ENCODE assay signal across 12 mouse cellular contexts in genomic region chr11:108621434-108621901, GRCm38 (mm10).
DNase-seq lines count a peak whose midpoint lies in the region; ATAC-seq lines count a peak whose summit lies in the region.
"Had no signal": no experiment of that assay in that cellular context is flagged by ENCODE, and none has a peak within 500 bp of the region (broad histone marks: within the 10 kb centered on the region; RNA-seq: fewer than 3 reads in every experiment).

No protein-coding gene starts in this region.

- H3K4me2 ChIP-seq in embryonic facial prominence, embryonic 14.5 days (ENCODE audit: low read depth, low read length), result no peak overlapping the region
- no peak overlapping the region for H3K4me2 ChIP-seq in hindbrain, embryonic 16.5 days (ENCODE audit: low read length)
- H3K4me2 ChIP-seq in midbrain, embryonic 13.5 days (replicated peaks), result peak overlapping the region; percentile 38
- H3K4me2 ChIP-seq: kidney, embryonic 15.5 days had no signal

- no peak overlapping the region for H3K9ac ChIP-seq in embryonic facial prominence, embryonic 14.5 days (ENCODE audit: low read depth, low read length)
- H3K9ac ChIP-seq in hindbrain, embryonic 16.5 days (ENCODE audit: low read depth, low read length), result no peak overlapping the region
- H3K9ac ChIP-seq in midbrain, embryonic 13.5 days (replicated peaks), result 0 out of 2 replicates have a peak overlapping the region, but pooled peaks have one; percentile 32
- H3K9ac ChIP-seq: kidney, embryonic 15.5 days had no signal

- no peak overlapping the region for H3K27ac ChIP-seq in embryonic facial prominence, embryonic 14.5 days (replicated peaks; ENCODE audit: low read depth, low read length)
- no peak overlapping the region for H3K27ac ChIP-seq in hindbrain, embryonic 16.5 days (ENCODE audit: low read depth, low read length)
- H3K27ac ChIP-seq in midbrain, embryonic 13.5 days, result peak overlapping the region; percentile 75
- H3K27ac ChIP-seq: kidney, embryonic 15.5 days had no signal

- H3K36me3 ChIP-seq in embryonic facial prominence, embryonic 14.5 days (ENCODE audit: control insufficient read depth, insufficient read depth, low read length), result no peaks in the 10 kb centered on the region
- H3K36me3 ChIP-seq in hindbrain, embryonic 16.5 days (ENCODE audit: control insufficient read depth, insufficient read depth, low read length), result no peaks in the 10 kb centered on the region
- 0 out of 2 replicates have a peak, but pooled peaks cover 2% of the 10 kb centered on the region for H3K36me3 ChIP-seq in midbrain, embryonic 13.5 days
- H3K36me3 ChIP-seq: kidney, embryonic 15.5 days had no signal

- WGBS in embryonic facial prominence, embryonic 14.5 days, result 57% methylated on average over 9 of the region's 9 CpGs
- WGBS in hindbrain, embryonic 16.5 days, result 56% methylated on average over 9 of the region's 9 CpGs
- WGBS in midbrain, embryonic 13.5 days, result 35% methylated on average over 9 of the region's 9 CpGs

- no peak overlapping the region for H3K4me3 ChIP-seq in embryonic facial prominence, embryonic 14.5 days (ENCODE audit: low read depth, low read length)
- H3K4me3 ChIP-seq in hindbrain, embryonic 16.5 days (ENCODE audit: low read length), result no peak overlapping the region
- H3K4me3 ChIP-seq in midbrain, embryonic 13.5 days (replicated peaks), result no peak overlapping the region
- H3K4me3 ChIP-seq: kidney, embryonic 15.5 days had no signal

- no peaks in the 10 kb centered on the region for H3K27me3 ChIP-seq in embryonic facial prominence, embryonic 14.5 days (replicated peaks; ENCODE audit: control insufficient read depth, insufficient read depth, low read length)
- no peaks in the 10 kb centered on the region for H3K27me3 ChIP-seq in hindbrain, embryonic 16.5 days (replicated peaks; ENCODE audit: control insufficient read depth, insufficient read depth, low read length)
- H3K27me3 ChIP-seq in midbrain, embryonic 13.5 days, result no peaks in the 10 kb centered on the region
- H3K27me3 ChIP-seq: kidney, embryonic 15.5 days had no signal

- peaks cover 6% of the 10 kb centered on the region; the same call in 1 of the 2 replicates for H3K9me3 ChIP-seq in embryonic facial prominence, embryonic 14.5 days (ENCODE audit: control insufficient read depth, low read length)
- H3K9me3 ChIP-seq in hindbrain, embryonic 16.5 days (ENCODE audit: control insufficient read depth, low read length), result no peaks in the 10 kb centered on the region
- no peaks in the 10 kb centered on the region for H3K9me3 ChIP-seq in midbrain, embryonic 13.5 days
- H3K9me3 ChIP-seq: kidney, embryonic 15.5 days had no signal

- DNase-seq in brain, adult 2 months (ENCODE audit: low read depth, low spot score), result peak; percentile 33
- peak; percentile 6 for DNase-seq in embryonic facial prominence, embryonic 14.5 days (ENCODE audit: low spot score)
- DNase-seq in adrenal gland, adult 8-10 months, result no peak
- no peak for DNase-seq in adrenal gland, adult 18-20 months (ENCODE audit: low spot score in 2 of 2)
- DNase-seq in frontal cortex, adult 2 months (ENCODE audit: extremely low spot score in 1 of 2, low spot score in 1 of 2), result no peak
- DNase-seq: adrenal gland, postnatal 14 days; gastrocnemius, postnatal 25 days; thymus, postnatal 4 days had no signal

- no peak for ATAC-seq in embryonic facial prominence, embryonic 14.5 days (ENCODE audit: low read depth)
- ATAC-seq in hindbrain, embryonic 16.5 days, result peak; percentile 42; the same call in 1 of the 2 replicates
- peak; percentile 91 for ATAC-seq in midbrain, embryonic 13.5 days
- ATAC-seq: inflammation-experienced regulatory T-cells, adult 6 months had no signal

- H3K4me1 ChIP-seq in embryonic facial prominence, embryonic 14.5 days (ENCODE audit: control insufficient read depth, insufficient read depth, low read length), result peaks cover 10% of the 10 kb centered on the region; the same call in 1 of the 2 replicates
- H3K4me1 ChIP-seq in hindbrain, embryonic 16.5 days (ENCODE audit: control insufficient read depth, insufficient read depth, low read depth, low read length), result peaks cover 5% of the 10 kb centered on the region
- peaks cover 30% of the 10 kb centered on the region for H3K4me1 ChIP-seq in midbrain, embryonic 13.5 days (replicated peaks)
- H3K4me1 ChIP-seq: kidney, embryonic 15.5 days had no signal

Comparison
In these comparisons a context has a peak if more than half of its experiments do, and no peak if none do; other contexts are left out.
1. DNase-seq: peak in brain, adult 2 months (single experiment) and embryonic facial prominence, embryonic 14.5 days (single experiment); none in adrenal gland, adult 8-10 months (single experiment), adrenal gland, adult 18-20 months (0 of 2) and frontal cortex, adult 2 months (0 of 2).